Mouse (Mus musculus): ENCODE data around the gene Qdpr. TPM values are rescaled to one million over a fixed set of nuclear protein-coding genes. Genes with fewer than 3 reads are reported as not detected.

The Qdpr gene
- polyA plus RNA-seq, 1 experiment, result 49.1 TPM

DNA sequence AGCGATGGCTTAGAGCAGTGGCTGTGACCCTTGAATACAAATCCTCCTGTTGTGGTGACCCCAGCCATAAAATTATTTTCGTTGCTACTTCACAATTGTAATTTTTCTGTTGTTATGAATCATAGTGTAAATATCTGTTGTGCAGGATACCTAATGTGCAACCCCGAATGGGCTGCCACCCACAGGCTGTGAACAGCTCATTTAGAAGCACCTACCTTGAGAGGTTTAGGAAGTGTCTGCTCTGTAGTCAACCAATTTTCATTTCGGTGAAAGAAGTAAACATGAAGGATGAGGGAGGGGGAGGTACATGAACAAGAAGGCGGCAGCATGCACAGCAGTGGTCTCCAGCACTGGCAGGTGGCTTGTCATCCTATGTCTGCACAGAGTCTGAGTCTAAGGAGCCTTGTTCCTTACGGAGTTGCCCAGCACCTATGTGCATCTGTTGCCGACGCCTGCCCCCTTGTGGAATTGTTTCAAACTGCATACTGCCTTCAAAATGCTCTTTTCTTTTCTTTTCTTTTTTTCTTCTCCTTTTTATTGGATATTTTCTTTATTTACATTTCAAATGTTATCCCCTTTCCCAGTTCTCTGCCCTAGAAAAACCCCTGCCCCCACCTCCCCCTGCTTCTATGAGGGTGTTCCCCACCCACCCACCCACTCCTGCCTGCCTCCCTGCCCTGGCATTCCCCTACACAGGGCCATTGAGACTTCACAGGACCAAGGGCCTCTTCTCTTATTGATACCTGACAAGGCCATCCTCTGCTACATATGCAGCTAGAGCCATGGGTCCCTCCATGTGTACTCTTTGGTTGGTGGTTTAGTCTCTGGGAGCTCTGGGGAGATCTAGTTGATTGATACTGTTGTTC is 25.8 kb downstream of the Qdpr start:
- Histone ChIP-seq H3K79me3 (ENCODE audit: low read depth) (no peaks in the 10 kb centered on the region), H3K27me3 (ENCODE audit: control insufficient read depth, insufficient read depth, insufficient read length) (no peaks in the 10 kb centered on the region), H3K36me3 (ENCODE audit: control insufficient read depth, insufficient read depth) (no peaks in the 10 kb centered on the region), H3ac (ENCODE audit: control insufficient read depth, insufficient read length, low read depth) (no peak overlapping the region), H3K79me2 (ENCODE audit: control insufficient read depth, insufficient read depth) (no peaks in the 10 kb centered on the region), H3K4me3 (ENCODE audit: insufficient read depth, poor library complexity, severe bottlenecking) (no peak overlapping the region)
- TF ChIP-seq CEBPB (IDR thresholded peaks at IDR 0.05; ENCODE audit: low read depth) (no peak), CTCF (IDR thresholded peaks at IDR 0.05; ENCODE audit: control insufficient read depth, insufficient read depth, insufficient read length) (peak; percentile 51)

GRCm38 (mm10) chr5:45421881-45422844 is 27.9 kb downstream of the Qdpr start:
- H3K4me3 ChIP-seq (ENCODE audit: insufficient read depth, poor library complexity, severe bottlenecking), result no peak overlapping the region
- H3ac ChIP-seq (ENCODE audit: control insufficient read depth, insufficient read length, low read depth), result no peak overlapping the region
- H3K79me3 ChIP-seq (ENCODE audit: low read depth), result no peaks in the 10 kb centered on the region
- TF ChIP-seq CEBPB (IDR thresholded peaks at IDR 0.05; ENCODE audit: low read depth), result no peak
- TF ChIP-seq USF1 (IDR thresholded peaks at IDR 0.05; ENCODE audit: low read depth), result no peak
- no peak for TF ChIP-seq FOSL1 (IDR thresholded peaks at IDR 0.05; ENCODE audit: insufficient read depth, low read length, poor library complexity, severe bottlenecking)
- no peak for TF ChIP-seq MAX (IDR thresholded peaks at IDR 0.05)
- no peak for TF ChIP-seq MYOD1 (IDR thresholded peaks at IDR 0.05; ENCODE audit: control insufficient read depth, insufficient read length, low read depth)
- TF ChIP-seq CTCF (IDR thresholded peaks at IDR 0.05; ENCODE audit: control insufficient read depth, insufficient read depth, insufficient read length), result no peak
- no peak for TF ChIP-seq MYOG (IDR thresholded peaks at IDR 0.05; ENCODE audit: control insufficient read depth, extremely low read depth, insufficient read length)
- no peaks in the 10 kb centered on the region for H3K36me3 ChIP-seq (ENCODE audit: control insufficient read depth, insufficient read depth)
- H3K27me3 ChIP-seq (ENCODE audit: control insufficient read depth, insufficient read depth, insufficient read length), result no peaks in the 10 kb centered on the region
- H3K79me2 ChIP-seq (ENCODE audit: control insufficient read depth, insufficient read depth), result no peaks in the 10 kb centered on the region

DNA sequence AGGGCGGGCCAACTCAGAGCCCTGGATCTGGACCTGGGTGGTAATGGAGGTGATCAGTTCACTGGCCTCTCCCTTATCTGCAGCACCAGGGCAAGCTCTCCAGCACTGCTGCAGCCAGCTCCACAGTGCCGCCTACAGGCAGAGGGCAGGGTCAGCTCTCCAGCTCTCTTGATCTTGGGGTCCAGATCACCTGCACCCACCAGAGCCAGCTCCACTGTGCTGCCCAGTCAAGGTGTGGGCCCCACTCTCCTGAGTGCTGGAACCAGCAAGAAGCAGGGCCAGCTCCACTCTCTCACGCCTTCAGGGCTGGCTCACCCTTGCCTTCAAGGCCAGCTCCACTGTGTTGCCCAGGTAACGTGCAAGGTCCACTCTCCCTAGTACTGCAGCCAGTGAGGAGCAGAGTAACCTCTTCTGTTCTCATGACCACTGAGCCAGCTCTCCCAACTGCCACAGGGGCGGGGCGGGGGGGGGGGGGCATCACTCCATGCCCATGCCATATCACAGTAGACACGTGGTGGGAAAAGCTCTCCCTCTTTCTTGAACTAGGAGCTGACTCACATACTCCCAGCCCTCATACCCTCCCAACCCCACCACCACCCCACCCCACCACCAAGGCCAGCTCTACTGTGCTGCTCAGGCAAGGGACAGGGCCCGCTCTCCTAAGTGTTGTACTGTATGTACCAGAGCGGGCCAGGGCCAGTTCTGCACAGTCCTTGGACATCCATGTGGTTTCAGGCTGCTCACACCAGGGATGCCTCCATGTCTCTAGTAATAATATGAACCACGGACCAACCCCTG is 30.0 kb downstream of the Qdpr start:
- Histone ChIP-seq H3ac (ENCODE audit: control insufficient read depth, insufficient read length, low read depth) (no peak overlapping the region), H3K79me2 (ENCODE audit: control insufficient read depth, insufficient read depth) (no peaks in the 10 kb centered on the region), H3K36me3 (ENCODE audit: control insufficient read depth, insufficient read depth) (no peaks in the 10 kb centered on the region), H3K79me3 (ENCODE audit: low read depth) (no peaks in the 10 kb centered on the region), H3K4me3 (ENCODE audit: insufficient read depth, poor library complexity, severe bottlenecking) (no peak overlapping the region), H3K27me3 (ENCODE audit: control insufficient read depth, insufficient read depth, insufficient read length) (no peaks in the 10 kb centered on the region)
- TF ChIP-seq USF1 (IDR thresholded peaks at IDR 0.05; ENCODE audit: low read depth) (no peak), CTCF (IDR thresholded peaks at IDR 0.05; ENCODE audit: control insufficient read depth, insufficient read depth, insufficient read length) (peak; percentile 23)

DNA sequence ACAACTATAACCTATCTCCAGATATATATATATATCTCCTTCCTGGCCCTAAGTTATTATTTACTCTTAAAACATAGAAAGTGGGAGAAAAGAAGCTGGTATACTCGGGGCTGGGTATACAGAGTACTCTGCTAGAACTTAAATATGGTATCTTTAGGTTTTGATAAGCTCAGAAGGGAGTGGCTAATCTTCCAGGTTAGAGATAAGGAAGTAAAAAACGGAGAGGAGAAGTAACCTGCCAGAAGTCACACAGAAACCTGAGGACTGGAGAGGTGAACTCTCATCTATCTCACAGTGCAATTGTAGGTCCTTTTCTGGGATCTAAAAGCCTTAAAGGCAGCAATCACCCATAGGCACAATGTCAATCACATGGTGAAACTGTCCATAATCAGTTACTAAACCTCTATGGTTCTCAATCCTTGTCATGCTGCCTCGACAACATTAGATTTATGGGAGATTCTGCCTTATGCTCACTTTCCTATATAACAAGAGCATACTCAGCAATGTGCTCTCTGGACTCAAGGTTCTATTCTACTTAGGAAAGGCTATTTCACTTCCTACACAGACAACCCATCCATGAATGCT is 32.1 kb downstream of the Qdpr start:
- H3K79me3 ChIP-seq (ENCODE audit: low read depth), result no peaks in the 10 kb centered on the region
- no peaks in the 10 kb centered on the region for H3K36me3 ChIP-seq (ENCODE audit: control insufficient read depth, insufficient read depth)
- H3K27me3 ChIP-seq (ENCODE audit: control insufficient read depth, insufficient read depth, insufficient read length), result no peaks in the 10 kb centered on the region
- TF ChIP-seq USF1 (IDR thresholded peaks at IDR 0.05; ENCODE audit: low read depth), result no peak
- TF ChIP-seq MAX (IDR thresholded peaks at IDR 0.05), result no peak
- TF ChIP-seq CTCF (IDR thresholded peaks at IDR 0.05; ENCODE audit: control insufficient read depth, insufficient read depth, insufficient read length), result no peak
- no peak for TF ChIP-seq MYOD1 (IDR thresholded peaks at IDR 0.05; ENCODE audit: control insufficient read depth, insufficient read length, low read depth)
- TF ChIP-seq CEBPB (IDR thresholded peaks at IDR 0.05; ENCODE audit: low read depth), result no peak
- TF ChIP-seq FOSL1 (IDR thresholded peaks at IDR 0.05; ENCODE audit: insufficient read depth, low read length, poor library complexity, severe bottlenecking), result no peak
- no peak for TF ChIP-seq MYOG (IDR thresholded peaks at IDR 0.05; ENCODE audit: control insufficient read depth, extremely low read depth, insufficient read length)
- H3K4me3 ChIP-seq (ENCODE audit: insufficient read depth, poor library complexity, severe bottlenecking), result no peak overlapping the region
- no peak overlapping the region for H3ac ChIP-seq (ENCODE audit: control insufficient read depth, insufficient read length, low read depth)
- H3K79me2 ChIP-seq (ENCODE audit: control insufficient read depth, insufficient read depth), result no peaks in the 10 kb centered on the region

GRCm38 (mm10) chr5:45416478-45416877 is 33.6 kb downstream of the Qdpr start:
- Histone ChIP-seq H3K27me3 (ENCODE audit: control insufficient read depth, insufficient read depth, insufficient read length) (no peaks in the 10 kb centered on the region), H3ac (ENCODE audit: control insufficient read depth, insufficient read length, low read depth) (no peak overlapping the region), H3K79me3 (ENCODE audit: low read depth) (no peaks in the 10 kb centered on the region), H3K79me2 (ENCODE audit: control insufficient read depth, insufficient read depth) (no peaks in the 10 kb centered on the region), H3K4me3 (ENCODE audit: insufficient read depth, poor library complexity, severe bottlenecking) (no peak overlapping the region), H3K36me3 (ENCODE audit: control insufficient read depth, insufficient read depth) (no peaks in the 10 kb centered on the region)
- TF ChIP-seq CEBPB (IDR thresholded peaks at IDR 0.05; ENCODE audit: low read depth), result no peak
- TF ChIP-seq MYOD1 (IDR thresholded peaks at IDR 0.05; ENCODE audit: control insufficient read depth, insufficient read length, low read depth), result no peak
- TF ChIP-seq MAX (IDR thresholded peaks at IDR 0.05), result no peak
- no peak for TF ChIP-seq MYOG (IDR thresholded peaks at IDR 0.05; ENCODE audit: control insufficient read depth, extremely low read depth, insufficient read length)
- TF ChIP-seq FOSL1 (IDR thresholded peaks at IDR 0.05; ENCODE audit: insufficient read depth, low read length, poor library complexity, severe bottlenecking), result no peak
- no peak for TF ChIP-seq CTCF (IDR thresholded peaks at IDR 0.05; ENCODE audit: control insufficient read depth, insufficient read depth, insufficient read length)
- TF ChIP-seq USF1 (IDR thresholded peaks at IDR 0.05; ENCODE audit: low read depth), result no peak
